Mouse (Mus musculus) T-helper 1 cell (primary cell): ENCODE measurements around the gene Rab3il1.

ENCODE experiments used
- in situ Hi-C: fragments of 300-600 bp; cut with MboI, MseI; formaldehyde crosslinking; loops from one replicate; pipeline ENCODE4 v1.15.1; 2025; ENCODE audit warnings: high pct_unique_total_duplicates

Gene Rab3il1

DNA sequence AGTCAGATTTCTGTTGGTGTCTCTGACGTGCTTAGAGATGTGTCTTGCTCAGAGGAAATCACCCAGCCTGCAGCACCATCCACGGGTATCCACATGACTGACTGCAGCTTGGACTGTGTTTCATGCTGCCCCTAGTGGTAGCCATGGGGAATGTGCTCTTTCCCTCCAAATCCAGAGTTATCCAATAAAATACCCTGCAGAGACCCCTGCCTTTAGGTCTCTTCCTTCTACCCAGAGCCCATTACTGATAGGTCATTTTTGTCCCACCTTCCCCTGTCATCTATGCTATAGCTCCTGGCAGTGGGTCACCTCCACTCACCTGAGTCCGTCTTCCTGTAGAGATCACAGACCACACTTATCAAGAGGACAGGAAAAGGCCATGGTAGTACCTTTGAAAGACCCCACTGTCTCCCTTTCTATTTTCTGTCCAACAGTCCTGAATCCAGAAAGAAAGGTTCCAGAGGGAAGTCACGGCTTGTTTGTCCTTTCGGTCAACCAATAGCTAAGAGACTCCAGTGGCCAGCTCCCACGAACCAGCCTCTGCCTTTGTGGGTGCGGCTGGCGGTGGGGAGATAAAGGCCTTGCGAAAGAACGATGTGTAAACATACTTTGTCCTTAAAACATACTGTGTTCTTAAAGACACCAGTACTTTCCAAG is 58.6 kb downstream of the Rab3il1 start:
- in situ Hi-C loops, result no loop called here

DNA sequence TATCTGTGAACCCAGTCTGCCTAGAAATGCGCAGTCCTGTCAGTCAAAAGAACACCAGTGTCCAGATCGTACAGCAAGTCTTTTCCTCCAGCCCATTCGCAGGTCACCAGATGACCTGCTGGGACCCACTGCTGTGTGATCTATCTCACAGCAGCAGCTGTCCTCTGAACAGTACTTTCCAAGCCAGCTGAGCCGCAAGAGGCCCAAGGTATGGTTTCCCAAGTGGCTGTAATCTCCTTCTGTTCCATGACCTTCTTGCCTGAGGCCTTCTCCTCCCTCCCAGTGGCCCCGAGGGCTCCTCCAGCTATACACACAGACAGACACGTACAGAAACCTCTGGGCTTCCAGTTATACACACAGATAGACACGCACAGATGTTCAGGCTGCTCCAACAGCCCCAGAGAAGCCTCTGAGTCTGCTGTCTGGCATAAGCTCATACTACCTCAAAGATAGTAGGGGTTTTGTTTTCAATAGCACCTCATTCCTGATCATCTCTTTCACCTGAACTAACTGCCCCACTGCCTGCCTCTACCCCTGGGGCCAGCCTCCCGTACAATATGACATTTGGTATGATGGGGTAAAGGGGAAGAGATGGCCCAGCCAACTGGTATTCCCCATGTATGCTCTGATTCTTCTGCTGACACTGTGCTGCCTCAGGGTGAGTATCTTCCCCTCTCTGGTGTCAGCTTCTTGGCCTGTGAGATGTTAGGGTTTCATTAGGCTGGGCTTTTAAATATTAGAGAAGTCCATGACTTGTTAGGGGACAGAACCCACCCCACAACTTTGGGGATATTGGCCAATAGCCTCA is 59.5 kb downstream of the Rab3il1 start:
- in situ Hi-C loops, result no loop called here

GRCm38 (mm10) chr19:10061624-10062023 is 60.2 kb downstream of the Rab3il1 start:
- in situ Hi-C loops, result no loop called here

GRCm38 (mm10) chr19:10062292-10062691 is 60.8 kb downstream of the Rab3il1 start:
- in situ Hi-C loops, result no loop called here

DNA sequence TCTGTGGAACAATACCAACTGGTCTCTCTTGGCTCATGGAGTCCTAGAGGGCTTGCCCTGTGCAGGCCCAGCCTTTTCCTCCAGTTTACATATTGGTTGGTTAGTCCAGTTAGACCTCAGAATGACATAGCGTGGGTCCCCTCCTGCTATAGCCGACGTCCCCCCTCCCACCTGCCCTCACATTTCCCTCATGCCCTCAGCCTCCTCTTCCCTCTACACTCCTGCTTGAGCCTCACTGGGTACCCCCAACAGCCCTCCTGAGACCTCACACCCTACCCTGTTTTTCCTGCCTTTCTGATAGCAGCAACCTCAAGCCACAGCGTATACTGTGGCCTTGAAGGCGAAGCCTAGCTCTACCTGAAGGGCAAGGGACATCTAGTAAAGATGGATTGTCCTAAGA is 61.4 kb downstream of the Rab3il1 start:
- in situ Hi-C loops, result no loop called here

- in situ Hi-C loops, result no loop called here
Measured at GRCm38 (mm10) chr19:10064173-10065012, 62.9 kb downstream of the Rab3il1 start.

DNA sequence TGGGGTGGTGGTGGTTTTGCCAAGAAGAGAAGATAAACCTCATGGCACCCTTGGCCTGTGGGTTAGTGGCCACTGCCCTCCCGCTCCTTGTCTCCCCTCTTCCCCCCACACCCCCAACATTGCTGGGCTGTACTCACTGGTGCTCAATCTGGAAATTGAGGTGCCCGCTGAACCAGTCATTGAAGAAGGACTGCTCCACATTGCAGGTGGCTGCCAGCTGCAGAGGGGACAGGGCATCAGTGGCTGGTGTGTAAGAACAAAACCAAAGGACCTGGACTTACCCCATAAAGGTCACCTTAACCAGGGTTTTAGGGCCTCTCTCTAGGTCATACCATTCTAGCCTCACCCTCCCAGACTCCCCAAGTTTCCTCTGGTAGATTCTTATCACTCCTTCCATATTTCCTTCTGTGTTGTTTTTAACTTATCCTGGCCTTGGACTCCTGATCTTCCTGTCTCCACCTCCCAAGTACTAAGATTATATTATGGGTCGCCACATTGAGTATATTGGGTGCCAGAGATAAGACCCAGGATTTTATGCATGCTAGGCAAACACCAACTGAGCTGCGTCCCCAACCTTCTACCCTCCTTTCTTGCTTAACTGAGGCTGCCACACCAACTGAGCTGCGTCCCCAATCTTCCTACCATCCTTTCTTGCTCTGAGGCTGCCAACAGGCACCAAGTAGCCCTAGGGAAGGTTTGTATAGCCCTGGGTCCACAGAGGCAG is 64.2 kb downstream of the Rab3il1 start:
- in situ Hi-C loops, result no loop called here

DNA sequence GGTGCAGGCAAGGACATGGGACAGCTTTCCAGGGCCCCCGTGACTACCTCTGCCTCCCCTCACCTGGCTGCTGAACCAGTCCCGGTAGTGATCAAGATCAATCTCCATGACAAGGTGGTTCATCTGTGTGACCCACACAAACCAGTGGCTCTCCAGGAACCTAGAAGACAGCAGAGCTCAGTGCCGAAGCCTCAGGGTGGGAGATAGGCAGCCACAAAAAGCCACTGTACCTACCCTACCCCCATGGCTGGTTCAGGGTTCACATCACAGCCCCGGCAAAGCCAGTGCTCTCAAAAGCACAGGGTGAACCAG is 64.7 kb downstream of the Rab3il1 start:
- in situ Hi-C loops, result no loop called here

- in situ Hi-C loops, result no loop called here
Measured at GRCm38 (mm10) chr19:10066502-10066901, 65.0 kb downstream of the Rab3il1 start.

DNA sequence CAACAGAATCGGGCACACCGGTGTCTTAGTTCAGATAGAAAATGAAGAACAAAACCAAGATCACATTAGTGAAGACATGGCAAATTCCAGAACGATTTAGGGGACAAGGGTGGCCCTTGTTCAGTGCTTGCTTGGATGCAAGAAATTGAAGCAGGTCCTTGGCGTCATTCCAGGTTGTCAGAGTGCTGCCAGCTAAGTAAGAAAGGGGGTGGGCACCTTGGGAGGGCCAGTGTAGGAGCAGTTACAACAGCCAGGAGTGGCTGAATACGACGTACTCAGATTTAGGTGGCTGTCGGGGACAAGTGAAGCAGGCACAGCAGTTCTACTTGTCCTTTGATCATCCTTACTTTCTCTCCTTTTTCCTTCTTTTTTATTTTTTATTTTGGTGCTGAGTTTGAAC is 66.2 kb downstream of the Rab3il1 start:
- in situ Hi-C loops, result no loop called here

DNA sequence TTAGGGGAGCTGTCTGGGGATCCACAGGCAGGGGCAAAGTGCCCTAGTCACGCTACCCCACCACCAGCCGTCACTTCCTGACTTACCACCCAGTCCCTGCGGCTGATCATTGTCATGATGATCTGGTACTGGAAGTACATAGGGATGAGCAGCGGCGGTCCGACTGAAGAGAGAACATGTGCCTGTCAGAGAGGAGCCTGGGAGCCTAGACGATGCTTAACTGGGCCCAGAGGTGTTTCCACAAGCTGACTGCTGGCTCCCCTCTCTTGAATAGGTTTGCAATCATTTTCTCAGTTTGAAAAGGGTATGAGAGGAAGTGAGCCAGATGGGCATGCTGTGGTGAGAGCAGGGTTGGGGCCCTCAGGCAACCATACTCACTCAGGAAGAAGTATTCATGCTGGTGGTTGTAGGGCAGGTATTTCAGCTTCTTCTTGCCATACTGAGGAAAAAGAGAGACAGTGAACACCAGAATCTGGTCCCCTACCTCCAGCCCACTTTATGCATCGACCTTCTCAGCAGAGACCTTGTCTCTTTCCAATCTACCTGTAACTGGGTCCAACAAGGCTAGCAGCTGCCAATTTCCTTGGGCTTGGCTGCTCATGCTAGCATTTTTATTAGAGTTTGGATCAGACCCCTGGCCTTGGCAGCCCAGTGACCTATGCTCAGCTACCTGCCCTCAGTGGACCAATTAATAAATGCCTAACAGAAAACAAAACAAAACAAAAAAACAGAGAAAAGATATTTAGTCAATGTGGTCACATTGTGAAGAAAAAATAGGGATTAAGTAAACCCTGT is 68.9 kb downstream of the Rab3il1 start:
- in situ Hi-C loops, result no loop called here

GRCm38 (mm10) chr19:10071166-10071565 is 69.7 kb downstream of the Rab3il1 start:
- in situ Hi-C loops, result no loop called here

DNA sequence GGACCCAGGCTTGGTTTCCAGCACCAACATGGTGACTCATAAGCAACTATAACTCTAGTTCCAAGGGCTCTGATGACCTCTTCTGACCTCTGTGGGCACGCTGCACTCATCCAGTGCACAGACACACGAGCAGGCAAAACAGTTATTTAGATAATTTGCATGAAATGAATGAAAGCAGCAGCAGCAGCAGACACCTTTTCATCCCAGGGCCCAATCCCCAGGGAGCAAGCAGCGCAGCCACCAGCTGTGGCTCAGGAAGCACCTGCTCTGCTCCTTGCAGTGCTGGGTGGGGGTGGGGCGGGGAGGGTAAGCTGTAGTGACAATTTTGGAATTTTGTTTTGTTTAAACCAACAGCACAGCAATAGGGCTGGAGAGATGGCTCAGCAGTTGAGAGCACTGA is 70.4 kb downstream of the Rab3il1 start:
- in situ Hi-C loops, result no loop called here

DNA sequence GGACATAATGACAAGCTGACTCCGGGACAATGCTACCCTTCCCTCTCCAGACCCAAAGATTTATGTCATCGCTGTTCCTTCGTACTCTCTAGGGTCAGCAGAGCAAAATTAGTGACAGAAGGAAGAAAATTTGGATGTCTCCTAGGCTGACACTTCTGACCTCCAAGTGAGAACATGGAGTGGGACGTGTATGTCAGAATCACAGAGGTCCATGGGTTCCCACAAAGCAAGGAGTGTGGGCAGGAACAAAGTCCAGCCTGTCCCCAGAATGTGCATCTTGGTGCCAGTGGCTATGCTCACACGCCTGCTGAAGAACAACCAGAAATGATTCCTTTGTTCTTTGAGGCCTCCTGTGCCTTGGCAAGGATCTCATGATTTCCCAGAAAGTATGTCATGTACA is 71.7 kb downstream of the Rab3il1 start:
- in situ Hi-C loops, result no loop called here

DNA sequence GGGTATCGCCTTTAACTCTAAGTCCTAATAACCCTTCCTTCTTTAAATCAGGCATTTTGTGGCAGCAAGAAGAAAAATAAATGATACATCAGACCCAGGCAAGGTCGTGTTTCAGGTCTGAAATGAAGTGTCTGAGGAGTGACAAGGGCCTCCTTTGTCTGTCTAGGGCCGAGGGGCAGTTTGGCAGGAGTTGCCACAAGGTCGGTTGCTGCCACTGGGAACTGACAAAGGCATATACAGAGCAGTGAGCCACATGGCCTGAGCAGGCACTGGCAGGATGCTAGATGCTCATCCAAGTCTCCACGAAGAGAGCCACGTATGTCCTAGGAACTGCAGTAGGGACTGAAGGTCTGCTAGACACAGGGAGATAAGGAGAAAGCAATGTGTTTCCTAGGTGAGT is 76.9 kb downstream of the Rab3il1 start:
- in situ Hi-C loops, result no loop called here

DNA sequence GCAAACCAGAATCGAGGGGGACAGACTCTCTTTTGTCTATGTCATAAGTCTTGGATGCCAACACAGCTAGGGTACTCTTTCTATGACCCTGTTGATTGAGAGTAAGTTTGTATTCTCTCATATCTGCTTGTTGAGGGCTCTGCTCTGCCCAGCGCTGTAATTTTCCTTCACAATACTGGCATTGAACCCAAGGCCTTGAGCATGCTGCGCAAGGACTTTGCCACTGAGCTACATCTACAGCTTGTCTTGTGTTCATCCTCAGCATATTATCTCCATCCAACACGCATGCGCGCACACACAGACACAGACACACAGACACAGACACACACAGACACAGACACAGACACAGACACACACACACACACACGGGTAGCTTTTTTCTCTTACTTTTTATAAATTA is 78.9 kb downstream of the Rab3il1 start:
- in situ Hi-C loops, result no loop called here

GRCm38 (mm10) chr19:10082105-10082504 is 80.6 kb downstream of the Rab3il1 start:
- in situ Hi-C loops, result no loop called here

- in situ Hi-C loops, result no loop called here
Measured at GRCm38 (mm10) chr19:10085454-10085853, 84.0 kb downstream of the Rab3il1 start.

DNA sequence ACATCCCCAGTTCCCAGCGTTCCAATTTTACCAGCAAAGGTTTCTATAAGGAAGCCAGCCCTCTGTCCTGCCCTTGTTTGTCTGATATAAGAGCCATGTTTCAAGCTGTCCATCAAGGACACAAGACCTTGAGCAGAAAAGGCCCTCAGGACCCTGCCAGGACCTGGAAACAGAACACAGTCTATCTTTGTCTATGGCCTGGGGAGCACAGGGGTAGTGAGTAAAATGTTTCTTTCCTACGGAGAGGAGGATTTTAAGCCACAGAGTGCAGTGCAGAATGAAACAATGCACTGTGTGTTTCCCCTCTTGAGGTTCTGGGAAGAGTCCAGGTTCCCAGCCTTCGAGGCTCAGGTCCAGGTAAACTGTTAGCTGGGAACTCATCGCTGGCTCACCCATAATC is 85.5 kb downstream of the Rab3il1 start:
- in situ Hi-C loops, result no loop called here
